In genomic region chr16:8676228-8676627, GRCm38 (mm10) we compare ENCODE assay signal across 28 mouse cellular contexts. TPM values are rescaled to one million over a fixed set of nuclear protein-coding genes. Genes with fewer than 3 reads are reported as not detected.
DNase-seq lines count a peak whose midpoint lies in the region; ATAC-seq and TF ChIP-seq lines count a peak whose summit lies in the region.
"Had no signal": no experiment of that assay in that cellular context is flagged by ENCODE, and none has a peak within 500 bp of the region (broad histone marks: within the 10 kb centered on the region; RNA-seq: fewer than 3 reads in every experiment).

No protein-coding gene starts in this region.

- WGBS in bone marrow, adult 2 months, result 39% methylated on average over 2 of the region's 2 CpGs
- WGBS in liver, embryonic 12.5 days (ENCODE audit: insufficient replicate concordance), result 16% methylated on average over 2 of the region's 2 CpGs
- 85% methylated on average over 2 of the region's 2 CpGs for WGBS in midbrain, embryonic 16.5 days

- no peaks in the 10 kb centered on the region for H3K36me3 ChIP-seq in liver, embryonic 12.5 days
- no peaks in the 10 kb centered on the region for H3K36me3 ChIP-seq in midbrain, embryonic 16.5 days (ENCODE audit: control insufficient read depth, insufficient read depth, low read length)
- H3K36me3 ChIP-seq: embryonic facial prominence, embryonic 15.5 days; G1E; hindbrain, embryonic 12.5 days; lung, embryonic 15.5 days; midbrain, embryonic 10.5 days had no signal

- peak overlapping the region; percentile 68 for H3K9ac ChIP-seq in liver, embryonic 12.5 days
- H3K9ac ChIP-seq in midbrain, embryonic 16.5 days (ENCODE audit: low read depth, low read length), result no peak overlapping the region
- H3K9ac ChIP-seq: embryonic facial prominence, embryonic 15.5 days; forebrain, postnatal 0 days; hindbrain, embryonic 12.5 days; lung, embryonic 15.5 days had no signal

- peak; percentile 62 for ATAC-seq in liver, embryonic 12.5 days
- ATAC-seq in megakaryocyte progenitor cell, adult 5-6 weeks (replicated peaks; ENCODE audit: poor library complexity), result 0 out of 2 replicates have a peak, but pooled peaks have one; percentile 6
- no peak for ATAC-seq in midbrain, embryonic 16.5 days

- DNase-seq in c-Kit-positive CD71-positive TER-119-positive erythroid progenitor cells, embryonic 14.5 days (ENCODE audit: low spot score), result peak; percentile 80
- no peak for DNase-seq in cerebellum, postnatal 4 days (ENCODE audit: low spot score in 2 of 2)
- no peak for DNase-seq in right cerebral cortex, postnatal 4 days
- DNase-seq: gastrocnemius, postnatal 36 days; kidney, adult 18-20 months had no signal

- H3K4me3 ChIP-seq in bone marrow, adult 2 months (replicated peaks; ENCODE audit: control insufficient read depth, low read depth, low read length), result peak overlapping the region; percentile 19
- peak overlapping the region; percentile 31 for H3K4me3 ChIP-seq in liver, embryonic 12.5 days
- H3K4me3 ChIP-seq in midbrain, embryonic 16.5 days (ENCODE audit: low read depth, low read length), result no peak overlapping the region
- H3K4me3 ChIP-seq: embryonic facial prominence, embryonic 15.5 days; hindbrain, embryonic 12.5 days; lung, embryonic 15.5 days; midbrain, embryonic 10.5 days had no signal

- H3K4me1 ChIP-seq in bone marrow, adult 2 months (ENCODE audit: control insufficient read depth, insufficient read depth, low read length), result peaks cover 3% of the 10 kb centered on the region
- H3K4me1 ChIP-seq in liver, embryonic 12.5 days, result peaks cover 91% of the 10 kb centered on the region
- peaks cover 3% of the 10 kb centered on the region; the same call in 1 of the 2 replicates for H3K4me1 ChIP-seq in midbrain, embryonic 16.5 days (ENCODE audit: control insufficient read depth, insufficient read depth, low read length)
- H3K4me1 ChIP-seq: hindbrain, embryonic 12.5 days; lung, embryonic 15.5 days had no signal

- peaks cover 6% of the 10 kb centered on the region; the same call in 1 of the 2 replicates for H3K27me3 ChIP-seq in liver, embryonic 12.5 days (replicated peaks)
- no peaks in the 10 kb centered on the region for H3K27me3 ChIP-seq in midbrain, embryonic 16.5 days (ENCODE audit: control insufficient read depth, insufficient read depth, low read depth, low read length)
- H3K27me3 ChIP-seq: lung, embryonic 15.5 days had no signal

- no peaks in the 10 kb centered on the region for H3K9me3 ChIP-seq in liver, embryonic 12.5 days (replicated peaks)
- H3K9me3 ChIP-seq in midbrain, embryonic 16.5 days (replicated peaks; ENCODE audit: control insufficient read depth, low read length, poor library complexity, severe bottlenecking), result no peaks in the 10 kb centered on the region
- H3K9me3 ChIP-seq: embryonic facial prominence, embryonic 15.5 days; G1E; hindbrain, embryonic 12.5 days; lung, embryonic 15.5 days; midbrain, embryonic 10.5 days had no signal

- TF ChIP-seq CTCF in bone marrow, adult 2 months (IDR thresholded peaks at IDR 0.05; ENCODE audit: control insufficient read depth, insufficient read depth, low read length), result no peak

- peak overlapping the region; percentile 68 for H3K4me2 ChIP-seq in liver, embryonic 12.5 days
- no peak overlapping the region for H3K4me2 ChIP-seq in midbrain, embryonic 16.5 days (ENCODE audit: low read length)
- H3K4me2 ChIP-seq: embryonic facial prominence, embryonic 15.5 days; hindbrain, embryonic 12.5 days; lung, embryonic 15.5 days had no signal

- H3K27ac ChIP-seq in bone marrow, adult 2 months (ENCODE audit: control insufficient read depth, insufficient read depth, low read depth, low read length, poor library complexity), result peak overlapping the region; percentile 80
- H3K27ac ChIP-seq in liver, embryonic 12.5 days, result peak overlapping the region; percentile 96
- H3K27ac ChIP-seq in midbrain, embryonic 16.5 days (ENCODE audit: low read length), result no peak overlapping the region
- H3K27ac ChIP-seq: embryonic facial prominence, embryonic 15.5 days; hindbrain, embryonic 12.5 days; lung, embryonic 15.5 days; midbrain, embryonic 10.5 days had no signal

- no peak for TF ChIP-seq POLR2A in bone marrow, adult 2 months (IDR thresholded peaks at IDR 0.05; ENCODE audit: borderline replicate concordance, control insufficient read depth, low read depth, low read length)

RNA-seq across cellular contexts. Expression of gene Carhsp1, which starts 4.3 kb away (rescaled TPM):
- 66.5 and 76.5 TPM in 2 replicates for polyA plus RNA-seq in bone marrow, adult 2 months (2011; ENCODE audit: insufficient read depth, insufficient read length, low replicate concordance, missing spikeins)
- polyA plus RNA-seq in liver, embryonic 12.5 days (2016; fragmentation: Nextera tagmentation; extraction: Ambion mirVana), result 55.7 and 56.5 TPM in 2 replicates
- total RNA-seq in megakaryocyte progenitor cell, adult 5-6 weeks (2015), result 4.5 and 5.8 TPM in 2 replicates
- total RNA-seq in megakaryocyte progenitor cell, adult 5-6 weeks (2017), result 6.0 and 7.9 TPM in 2 replicates
- polyA plus RNA-seq in midbrain, embryonic 16.5 days (2015; fragmentation: Nextera tagmentation; extraction: Ambion mirVana), result 157 and 181 TPM in 2 replicates

RNA-seq across cellular contexts. Expression of gene Gm5767, which starts 4.3 kb away (rescaled TPM):
- not detected in 2 replicates for polyA plus RNA-seq in bone marrow, adult 2 months (2011; ENCODE audit: insufficient read depth, insufficient read length, low replicate concordance, missing spikeins)
- polyA plus RNA-seq in liver, embryonic 12.5 days (2016; fragmentation: Nextera tagmentation; extraction: Ambion mirVana), result not detected in 2 replicates
- not detected in 2 replicates for total RNA-seq in megakaryocyte progenitor cell, adult 5-6 weeks (2015)
- total RNA-seq in megakaryocyte progenitor cell, adult 5-6 weeks (2017), result not detected in 2 replicates
- polyA plus RNA-seq in midbrain, embryonic 16.5 days (2015; fragmentation: Nextera tagmentation; extraction: Ambion mirVana), result not detected in 2 replicates
- total RNA-seq: adrenal gland, adult 2 months; adrenal gland, postnatal 4 days; CH12.LX; common myeloid progenitor, adult 5-6 weeks; forebrain, postnatal 0 days; G1E; gastrocnemius, adult 18-20 months; gastrocnemius, postnatal 36 days; heart, adult 8-10 months; heart, postnatal 25 days; left cerebral cortex, postnatal 25 days; midbrain, postnatal 0 days had no signal
- polyA plus RNA-seq: embryonic facial prominence, embryonic 15.5 days; forebrain, embryonic 11.5 days; forebrain, postnatal 0 days; G1E; heart, embryonic 14.5 days; hindbrain, embryonic 12.5 days; kidney, embryonic 16.5 days; lung, embryonic 15.5 days; midbrain, embryonic 10.5 days; midbrain, postnatal 0 days; neural tube, embryonic 14.5 days had no signal

RNA-seq across cellular contexts. Expression of gene Tmem186, which starts 38.7 kb away (rescaled TPM):
- 8.0 TPM in 2 replicates for polyA plus RNA-seq in bone marrow, adult 2 months (2011; ENCODE audit: insufficient read depth, insufficient read length, low replicate concordance, missing spikeins)
- polyA plus RNA-seq in liver, embryonic 12.5 days (2016; fragmentation: Nextera tagmentation; extraction: Ambion mirVana), result 12.9 and 14.2 TPM in 2 replicates
- 6.7 and 8.0 TPM in 2 replicates for total RNA-seq in megakaryocyte progenitor cell, adult 5-6 weeks (2015)
- total RNA-seq in megakaryocyte progenitor cell, adult 5-6 weeks (2017), result 13.5 and 17.0 TPM in 2 replicates
- 23.3 and 24.6 TPM in 2 replicates for polyA plus RNA-seq in midbrain, embryonic 16.5 days (2015; fragmentation: Nextera tagmentation; extraction: Ambion mirVana)

RNA-seq across cellular contexts. Expression of gene Pmm2, which starts 38.8 kb away (rescaled TPM):
- 23.4 and 41.4 TPM in 2 replicates for polyA plus RNA-seq in bone marrow, adult 2 months (2011; ENCODE audit: insufficient read depth, insufficient read length, low replicate concordance, missing spikeins)
- polyA plus RNA-seq in liver, embryonic 12.5 days (2016; fragmentation: Nextera tagmentation; extraction: Ambion mirVana), result 41.6 and 42.4 TPM in 2 replicates
- total RNA-seq in megakaryocyte progenitor cell, adult 5-6 weeks (2015), result 42.9 and 46.5 TPM in 2 replicates
- 49.1 and 50.9 TPM in 2 replicates for total RNA-seq in megakaryocyte progenitor cell, adult 5-6 weeks (2017)
- polyA plus RNA-seq in midbrain, embryonic 16.5 days (2015; fragmentation: Nextera tagmentation; extraction: Ambion mirVana), result 33.7 and 41.0 TPM in 2 replicates
